Mouse (Mus musculus): ENCODE measurements around the gene Qrich1. TPM values are rescaled to one million over a fixed set of nuclear protein-coding genes. Genes with fewer than 3 reads are reported as not detected.
A peak's percentile ranks its signal among the peaks of the same experiment; 100 is the strongest.

The Qrich1 gene
- polyA plus RNA-seq, 1 experiment from 2014 or later = 81.2 TPM

DNA sequence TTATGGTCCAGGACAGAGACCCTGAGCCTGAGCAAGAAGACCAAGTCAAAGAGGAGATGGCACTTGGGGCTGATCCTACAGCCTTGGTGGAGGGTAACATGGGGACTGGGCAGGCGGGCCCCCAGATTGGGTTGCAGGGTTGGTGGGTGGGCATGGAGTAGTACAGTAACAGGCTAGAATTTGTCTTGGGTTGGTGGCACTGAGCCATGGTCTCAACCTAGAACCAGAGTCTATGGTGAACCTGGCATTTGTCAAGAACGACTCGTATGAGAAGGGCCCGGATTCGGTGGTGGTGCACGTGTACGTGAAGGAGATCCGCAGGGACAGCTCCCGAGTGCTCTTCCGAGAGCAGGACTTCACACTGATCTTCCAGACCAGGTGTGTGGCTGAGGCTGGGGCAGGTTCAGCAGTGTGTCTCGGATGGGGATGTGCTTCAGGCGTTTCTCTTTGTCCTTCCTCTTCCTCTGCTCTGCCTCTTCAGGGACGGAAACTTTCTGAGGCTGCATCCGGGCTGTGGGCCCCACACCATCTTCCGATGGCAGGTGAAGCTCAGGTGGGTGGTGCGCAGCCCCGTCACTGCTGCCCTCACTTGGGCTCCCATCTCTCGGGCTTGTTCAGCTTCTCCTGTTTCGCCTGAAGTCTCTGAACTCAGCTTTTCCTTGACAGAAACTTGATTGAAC is 22.3 kb upstream of the Qrich1 start:
- Histone ChIP-seq H3K9ac (no peak overlapping the region), H3K4me2 (no peak overlapping the region), H3K4me3 (no peak overlapping the region), H3K27ac (replicated peaks) (no peak overlapping the region), H3K9me3 (no peaks in the 10 kb centered on the region), H3K4me1 (peaks cover 20% of the 10 kb centered on the region), H3K27me3 (replicated peaks) (no peaks in the 10 kb centered on the region), H3K36me3 (peaks cover 85% of the 10 kb centered on the region)
- ATAC-seq (ENCODE audit: extremely low read depth, insufficient number of reproducible peaks, low FRiP score, low TSS enrichment) = no peak
- WGBS = 88% methylated on average over 19 of the region's 19 CpGs

DNA sequence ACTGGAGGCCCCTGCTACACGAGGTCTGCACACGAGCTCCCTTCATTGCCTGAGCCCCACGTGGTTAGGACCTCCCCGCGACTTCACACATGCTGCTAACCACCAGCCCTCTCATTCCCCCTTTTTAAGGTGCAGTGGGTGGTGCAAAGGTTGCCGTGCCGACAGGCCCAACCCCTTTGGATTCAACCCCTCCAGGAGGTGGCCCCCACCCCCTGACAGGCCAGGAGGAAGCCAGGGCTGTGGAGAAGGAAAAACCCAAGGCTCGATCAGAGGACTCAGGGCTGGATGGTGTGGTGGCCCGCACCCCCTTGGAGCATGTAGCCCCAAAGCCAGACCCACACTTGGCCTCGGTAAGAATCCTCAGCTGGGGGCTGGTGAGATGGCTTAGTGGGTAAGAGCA is 21.7 kb upstream of the Qrich1 start:
- 80% methylated on average over 10 of the region's 10 CpGs for WGBS
- Histone ChIP-seq H3K9me3 (no peaks in the 10 kb centered on the region), H3K9ac (no peak overlapping the region), H3K4me3 (no peak overlapping the region), H3K4me2 (no peak overlapping the region), H3K27me3 (replicated peaks) (no peaks in the 10 kb centered on the region), H3K4me1 (peaks cover 19% of the 10 kb centered on the region), H3K27ac (replicated peaks) (no peak overlapping the region), H3K36me3 (peaks cover 85% of the 10 kb centered on the region)
- no peak for ATAC-seq (ENCODE audit: extremely low read depth, insufficient number of reproducible peaks, low FRiP score, low TSS enrichment)

DNA sequence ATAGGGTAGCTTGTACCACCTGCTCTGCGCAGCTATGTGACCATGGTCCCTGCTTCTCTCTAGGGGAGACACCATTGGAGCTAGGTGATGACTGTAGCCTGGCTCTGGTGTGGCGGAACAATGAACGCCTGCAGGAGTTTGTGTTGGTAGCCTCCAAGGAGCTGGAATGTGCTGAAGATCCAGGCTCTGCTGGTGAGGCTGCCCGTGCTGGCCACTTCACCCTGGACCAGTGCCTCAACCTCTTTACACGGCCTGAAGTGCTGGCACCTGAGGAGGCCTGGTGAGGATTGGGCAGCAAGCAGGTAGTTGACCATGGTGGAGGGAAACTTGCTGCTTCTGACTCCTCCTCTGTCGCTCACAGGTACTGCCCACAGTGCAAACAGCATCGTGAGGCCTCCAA is 17.4 kb upstream of the Qrich1 start:
- Histone ChIP-seq H3K9ac (no peak overlapping the region), H3K27me3 (replicated peaks) (no peaks in the 10 kb centered on the region), H3K4me3 (no peak overlapping the region), H3K4me2 (no peak overlapping the region), H3K4me1 (no peaks in the 10 kb centered on the region), H3K9me3 (no peaks in the 10 kb centered on the region), H3K36me3 (peaks cover 96% of the 10 kb centered on the region), H3K27ac (replicated peaks) (no peak overlapping the region)
- ATAC-seq (ENCODE audit: extremely low read depth, insufficient number of reproducible peaks, low FRiP score, low TSS enrichment) = no peak
- WGBS = 94% methylated on average over 7 of the region's 7 CpGs

DNA sequence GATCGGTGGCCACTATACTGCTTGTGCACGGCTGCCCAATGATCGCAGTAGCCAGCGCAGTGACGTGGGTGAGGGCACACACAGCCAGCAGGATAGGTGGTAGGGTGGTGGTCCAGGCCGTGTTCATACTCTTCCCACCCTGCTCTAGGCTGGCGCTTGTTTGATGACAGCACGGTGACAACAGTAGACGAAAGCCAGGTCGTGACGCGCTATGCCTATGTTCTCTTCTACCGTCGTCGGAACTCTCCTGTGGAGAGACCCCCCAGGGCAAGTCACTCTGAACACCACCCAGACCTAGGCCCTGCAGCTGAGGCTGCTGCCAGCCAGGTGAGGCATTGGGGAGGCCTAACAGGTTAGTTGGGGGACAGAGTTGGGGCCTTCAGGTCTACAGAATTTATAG is 16.7 kb upstream of the Qrich1 start:
- Histone ChIP-seq H3K4me1 (no peaks in the 10 kb centered on the region), H3K27me3 (replicated peaks) (no peaks in the 10 kb centered on the region), H3K27ac (replicated peaks) (no peak overlapping the region), H3K4me2 (no peak overlapping the region), H3K9ac (no peak overlapping the region), H3K36me3 (peaks cover 89% of the 10 kb centered on the region), H3K4me3 (no peak overlapping the region), H3K9me3 (no peaks in the 10 kb centered on the region)
- no peak for ATAC-seq (ENCODE audit: extremely low read depth, insufficient number of reproducible peaks, low FRiP score, low TSS enrichment)
- 84% methylated on average over 15 of the region's 15 CpGs for WGBS

DNA sequence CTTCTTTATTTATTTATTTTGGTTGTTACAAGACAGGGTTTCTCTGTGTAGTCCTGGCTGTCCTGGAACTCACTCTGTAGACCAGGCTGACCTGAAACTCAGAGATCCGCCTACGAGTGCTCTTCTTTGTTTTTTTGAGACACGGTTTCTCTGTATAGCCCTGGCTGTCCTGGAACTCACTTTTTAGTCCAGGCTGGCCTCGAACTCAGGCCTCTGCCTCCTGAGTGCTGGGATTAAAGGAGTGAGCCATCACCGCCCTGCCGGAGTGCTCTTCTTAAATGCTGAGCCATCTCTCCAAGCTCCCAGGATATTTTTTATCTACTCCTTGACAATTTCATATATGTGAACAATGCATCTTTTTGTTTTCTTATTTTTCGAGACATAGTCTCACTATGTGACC is 9.7 kb upstream of the Qrich1 start:
- H3K9ac ChIP-seq = no peak overlapping the region
- peak overlapping the region; percentile 97 for H3K4me2 ChIP-seq
- ATAC-seq (ENCODE audit: extremely low read depth, insufficient number of reproducible peaks, low FRiP score, low TSS enrichment) = no peak
- peaks cover 17% of the 10 kb centered on the region for H3K4me1 ChIP-seq
- no peaks in the 10 kb centered on the region for H3K9me3 ChIP-seq
- no peak overlapping the region for H3K27ac ChIP-seq (replicated peaks)
- no peaks in the 10 kb centered on the region for H3K27me3 ChIP-seq (replicated peaks)
- peak overlapping the region; percentile 67 for H3K4me3 ChIP-seq
- H3K36me3 ChIP-seq = peaks cover 50% of the 10 kb centered on the region
- WGBS = 80% methylated on average over 7 of the region's 7 CpGs

DNA sequence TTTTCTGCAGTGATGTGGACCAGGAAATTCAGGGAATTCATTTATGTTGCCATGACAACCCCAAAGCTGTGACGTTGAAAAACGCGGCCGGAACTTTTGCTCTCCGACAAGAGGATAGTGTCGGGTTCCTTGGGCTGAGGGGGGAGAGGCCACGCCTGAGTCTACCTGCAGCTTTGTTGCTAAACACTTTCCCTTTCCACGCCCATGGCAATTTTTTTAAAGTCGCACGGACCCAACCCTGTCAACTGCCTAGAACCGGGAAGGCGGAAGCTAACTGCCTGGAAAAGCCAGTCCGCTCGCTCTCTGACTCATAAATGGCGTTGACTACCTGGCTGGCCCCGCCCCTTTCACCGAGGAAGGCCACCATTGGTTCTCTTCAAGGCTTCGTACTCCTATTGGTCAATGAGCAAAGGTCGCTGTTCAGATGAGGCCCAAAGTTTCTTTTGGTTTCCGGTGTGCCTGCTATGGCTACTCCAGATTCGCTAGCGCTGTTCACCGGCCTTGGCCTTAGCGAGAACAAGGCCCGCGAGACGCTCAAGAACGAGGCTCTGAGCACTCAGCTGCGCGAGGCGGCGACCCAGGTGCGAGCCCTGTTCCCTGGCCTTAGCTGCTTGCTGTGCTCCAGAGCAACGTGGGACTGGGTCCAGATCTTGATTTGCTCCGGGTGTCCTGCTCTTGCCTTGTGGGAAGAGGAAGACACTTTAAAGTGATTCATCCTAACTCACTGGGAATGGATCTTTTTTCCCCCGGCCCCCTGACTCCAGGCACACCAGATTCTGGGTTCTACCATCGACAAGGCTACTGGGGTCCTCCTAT is 8.8 kb upstream of the Qrich1 start, which contains the start of gene Qars:
Gene Qars (plus strand): TSS at position 88 of the 816 bp plus-strand sequence.
- peaks cover 17% of the 10 kb centered on the region for H3K4me1 ChIP-seq
- H3K36me3 ChIP-seq = peaks cover 50% of the 10 kb centered on the region
- H3K27ac ChIP-seq (replicated peaks) = peak within 1 kb of the TSS; percentile 73
- H3K27me3 ChIP-seq (replicated peaks) = no peaks in the 10 kb centered on the region
- under 1% methylated on average over 37 of the region's 37 CpGs for WGBS
- ATAC-seq (ENCODE audit: extremely low read depth, insufficient number of reproducible peaks, low FRiP score, low TSS enrichment) = peak; percentile 87
- peak within 1 kb of the TSS; percentile 86 for H3K9ac ChIP-seq
- no peaks in the 10 kb centered on the region for H3K9me3 ChIP-seq
- peak within 1 kb of the TSS; percentile 97 for H3K4me2 ChIP-seq
- peak within 1 kb of the TSS; percentile 67 for H3K4me3 ChIP-seq

DNA sequence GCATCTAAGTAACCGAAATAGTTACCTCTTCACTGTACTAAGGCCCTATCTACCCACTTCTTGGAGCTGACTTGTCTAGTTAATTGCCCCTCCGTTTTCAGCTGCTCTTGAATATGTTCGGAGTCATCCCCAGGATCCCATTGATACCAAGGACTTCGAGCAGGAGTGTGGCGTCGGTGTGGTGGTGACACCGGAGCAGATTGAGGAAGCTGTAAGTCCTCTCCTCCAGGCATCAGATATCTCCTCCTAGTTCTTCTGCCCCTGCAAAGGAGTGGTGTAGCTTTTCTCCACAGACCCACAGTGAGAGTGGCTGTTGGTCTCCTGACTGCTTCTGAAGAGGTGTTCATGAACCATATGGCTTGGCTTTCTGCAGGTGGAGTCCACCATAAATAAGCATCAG is 7.8 kb upstream of the Qrich1 start:
- H3K27me3 ChIP-seq (replicated peaks) = no peaks in the 10 kb centered on the region
- peak overlapping the region; percentile 97 for H3K4me2 ChIP-seq
- H3K4me3 ChIP-seq = peak overlapping the region; percentile 67
- no peaks in the 10 kb centered on the region for H3K9me3 ChIP-seq
- peak overlapping the region; percentile 73; the same call in 1 of the 2 replicates for H3K27ac ChIP-seq (replicated peaks)
- H3K9ac ChIP-seq = peak overlapping the region; percentile 86
- WGBS = 82% methylated on average over 7 of the region's 7 CpGs
- ATAC-seq (ENCODE audit: extremely low read depth, insufficient number of reproducible peaks, low FRiP score, low TSS enrichment) = no peak
- H3K36me3 ChIP-seq = peaks cover 50% of the 10 kb centered on the region
- H3K4me1 ChIP-seq = peaks cover 17% of the 10 kb centered on the region

DNA sequence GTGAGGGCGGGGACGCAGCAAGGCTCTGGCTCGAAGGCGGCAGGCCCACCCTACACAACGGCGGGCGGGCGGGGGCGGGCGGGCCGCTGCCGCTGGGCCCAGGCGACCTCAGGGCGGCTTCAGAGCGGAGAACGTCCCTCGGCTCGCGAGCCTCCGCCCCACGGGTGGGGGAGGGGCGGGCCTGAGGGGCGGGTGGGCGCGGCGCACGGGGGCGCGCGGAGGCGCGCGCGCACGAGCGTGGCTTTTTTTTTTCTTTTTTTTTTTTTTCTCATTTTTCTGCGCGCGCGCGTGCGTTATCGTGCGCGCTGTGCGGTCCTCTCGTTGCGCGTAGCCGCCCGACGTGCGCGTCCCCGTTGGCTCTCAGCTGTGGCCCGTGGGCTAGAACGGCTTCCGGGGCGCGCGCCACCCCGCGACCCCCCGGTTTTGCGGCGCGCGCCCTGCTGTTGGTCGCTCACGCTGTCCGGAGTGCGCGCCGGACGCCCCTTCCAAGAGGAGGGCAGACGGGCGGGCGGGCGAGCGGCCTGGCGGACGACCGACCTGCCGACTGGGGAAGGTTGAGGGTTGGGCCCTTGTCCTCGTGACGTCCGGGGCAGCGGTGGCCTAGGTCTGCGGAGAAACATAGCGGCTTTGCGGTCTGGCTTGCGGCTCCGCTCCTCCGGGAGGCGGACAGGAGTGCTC is 786 bp downstream of the Qrich1 start:
- 0% methylated on average over 65 of the region's 95 CpGs for WGBS

DNA sequence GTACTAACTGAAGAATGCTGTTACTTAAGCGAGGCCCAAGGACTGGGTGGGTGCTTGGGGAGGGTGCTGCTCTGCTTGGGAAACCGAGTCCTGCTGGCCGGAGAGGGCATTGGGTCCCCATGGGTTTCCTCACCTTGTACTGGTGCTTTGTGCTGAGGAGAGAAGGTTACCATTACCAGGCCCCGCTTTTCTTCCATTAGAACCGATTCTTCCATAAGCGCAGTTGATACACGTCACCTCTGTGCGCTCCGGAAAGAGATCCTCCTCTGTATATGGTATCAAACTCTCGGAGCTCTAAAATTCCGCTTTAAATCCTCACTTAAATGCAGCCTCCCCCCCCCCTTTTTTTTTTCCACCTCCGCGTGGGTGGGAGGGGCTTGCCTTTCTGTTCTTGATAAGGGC is 1.3 kb downstream of the Qrich1 start:
- H3K9me3 ChIP-seq = no peaks in the 10 kb centered on the region
- WGBS = under 1% methylated on average over 13 of the region's 13 CpGs
- no peaks in the 10 kb centered on the region for H3K27me3 ChIP-seq (replicated peaks)
- H3K4me1 ChIP-seq = peaks cover 35% of the 10 kb centered on the region
- peak overlapping the region; percentile 94 for H3K4me2 ChIP-seq
- ATAC-seq (ENCODE audit: extremely low read depth, insufficient number of reproducible peaks, low FRiP score, low TSS enrichment) = no peak
- peak overlapping the region; percentile 99 for H3K27ac ChIP-seq (replicated peaks)
- H3K4me3 ChIP-seq = peak overlapping the region; percentile 98
- H3K9ac ChIP-seq = peak overlapping the region; percentile 98
- H3K36me3 ChIP-seq = peaks cover 51% of the 10 kb centered on the region

More for the DNA sequence above, 786 bp downstream of the Qrich1 start:
- H3K36me3 ChIP-seq = peaks cover 54% of the 10 kb centered on the region
- H3K4me3 ChIP-seq = peak overlapping the region; percentile 98
- H3K27ac ChIP-seq (replicated peaks) = peak overlapping the region; percentile 99
- H3K9me3 ChIP-seq = no peaks in the 10 kb centered on the region
- H3K4me1 ChIP-seq = peaks cover 35% of the 10 kb centered on the region
- H3K9ac ChIP-seq = peak overlapping the region; percentile 98
- H3K27me3 ChIP-seq (replicated peaks) = no peaks in the 10 kb centered on the region
- ATAC-seq (ENCODE audit: extremely low read depth, insufficient number of reproducible peaks, low FRiP score, low TSS enrichment) = peak; percentile 74
- peak overlapping the region; percentile 94 for H3K4me2 ChIP-seq

DNA sequence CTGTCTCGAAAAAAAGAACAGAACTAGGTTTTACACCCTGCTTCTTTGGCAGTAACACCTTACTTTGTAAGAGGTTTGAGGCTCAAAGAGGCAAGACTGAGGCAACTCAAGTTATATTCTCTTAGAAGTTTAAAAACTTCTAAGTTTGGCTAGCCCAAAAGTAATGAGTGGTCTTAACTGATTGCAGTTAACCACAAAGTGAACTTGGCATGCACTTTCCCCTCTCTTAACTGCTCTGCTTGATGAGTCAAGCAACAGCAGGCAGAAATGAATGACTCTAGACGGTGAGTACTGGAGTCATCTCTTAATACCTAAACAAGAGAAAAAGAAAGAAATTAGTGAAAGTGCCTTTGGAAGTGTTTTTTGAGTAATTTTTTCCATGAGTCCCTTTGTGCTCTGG is 5.0 kb downstream of the Qrich1 start:
- 70% methylated on average over 2 of the region's 2 CpGs for WGBS
- H3K4me3 ChIP-seq = no peak overlapping the region
- no peak for ATAC-seq (ENCODE audit: extremely low read depth, insufficient number of reproducible peaks, low FRiP score, low TSS enrichment)

DNA sequence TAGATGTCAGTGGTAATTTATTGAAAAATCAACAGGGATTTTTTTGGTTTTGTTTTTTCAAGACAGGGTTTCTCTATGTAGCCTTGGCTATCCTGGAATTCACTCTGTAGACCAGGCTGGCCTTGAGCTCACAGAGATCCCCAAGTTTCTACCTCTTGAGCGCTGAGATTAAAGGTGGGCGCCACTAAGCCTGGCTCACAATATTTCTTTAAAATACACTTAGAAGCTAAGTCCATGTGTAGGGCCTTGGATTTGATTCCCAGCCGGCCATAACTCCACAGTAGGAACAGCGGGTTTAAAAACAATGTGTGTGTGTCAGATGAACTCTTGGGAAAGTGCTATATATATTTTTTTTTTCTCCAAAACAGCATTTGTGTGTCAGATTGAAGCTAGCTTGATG is 6.7 kb downstream of the Qrich1 start:
- H3K4me3 ChIP-seq = no peak overlapping the region
- no peaks in the 10 kb centered on the region for H3K27me3 ChIP-seq (replicated peaks)
- no peak overlapping the region for H3K4me2 ChIP-seq
- H3K36me3 ChIP-seq = peaks cover 40% of the 10 kb centered on the region
- no peak overlapping the region for H3K27ac ChIP-seq (replicated peaks)
- ATAC-seq (ENCODE audit: extremely low read depth, insufficient number of reproducible peaks, low FRiP score, low TSS enrichment) = no peak
- 97% methylated on average over 4 of the region's 4 CpGs for WGBS
- no peak overlapping the region for H3K9ac ChIP-seq
- H3K4me1 ChIP-seq = peaks cover 31% of the 10 kb centered on the region
- no peaks in the 10 kb centered on the region for H3K9me3 ChIP-seq

More for the DNA sequence above, 5.0 kb downstream of the Qrich1 start:
- Histone ChIP-seq H3K36me3 (peaks cover 33% of the 10 kb centered on the region), H3K27me3 (replicated peaks) (no peaks in the 10 kb centered on the region), H3K4me1 (peaks cover 31% of the 10 kb centered on the region), H3K27ac (replicated peaks) (no peak overlapping the region), H3K9me3 (no peaks in the 10 kb centered on the region), H3K9ac (no peak overlapping the region), H3K4me2 (no peak overlapping the region)

Data from heart, embryonic 13.5 days (tissue).